Mouse (Mus musculus) brain, adult 2 months (tissue): ENCODE results near the gene Snx10.

Experiments used
- DNase-seq: peaks from one replicate; pipeline ENCODE4 v3.0.0; 2011; ENCODE audit warnings: low read depth, low spot score

Snx10 gene

GRCm38 (mm10) chr6:51585980-51586379 lies 62.3 kb downstream of the Snx10 start:
- peak; percentile 86 for DNase-seq

DNA sequence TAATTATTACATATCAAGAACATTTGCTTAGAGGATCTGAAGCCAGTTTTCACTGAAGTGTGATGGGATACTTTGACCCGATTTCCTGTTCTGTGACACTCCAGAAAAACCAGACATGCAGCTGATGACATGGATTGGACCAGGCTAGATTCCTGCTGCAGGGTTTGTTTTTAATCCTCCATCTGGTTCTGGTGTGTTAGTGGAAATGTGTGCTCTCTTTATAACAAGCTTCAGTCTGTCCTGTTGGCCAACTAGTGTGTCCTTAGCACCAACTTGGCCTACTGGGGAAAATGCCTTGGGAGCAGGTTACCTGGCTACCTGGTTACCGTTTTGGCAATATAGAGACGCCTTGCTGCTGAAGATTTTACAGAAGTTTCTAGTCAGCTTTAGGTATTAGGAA lies 63.6 kb downstream of the Snx10 start:
- no peak for DNase-seq

DNA sequence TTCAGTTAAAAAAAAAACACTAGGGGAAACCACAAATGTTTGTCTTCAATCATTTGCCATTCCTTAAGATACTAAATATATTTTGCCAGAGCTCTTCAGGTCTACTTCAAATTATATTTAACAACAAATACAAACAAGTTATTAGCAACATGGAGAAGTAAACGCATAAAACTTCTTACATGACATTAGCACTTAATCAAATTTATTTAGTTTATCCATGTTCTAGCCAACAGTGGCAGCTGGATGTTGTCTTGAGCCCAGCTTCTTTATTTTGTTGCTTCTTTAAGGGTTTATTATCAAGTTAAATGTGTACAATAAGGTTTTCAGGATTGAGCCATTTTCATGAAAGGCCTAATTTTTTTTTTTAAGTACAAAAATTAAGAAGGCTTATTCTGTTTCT lies 67.6 kb downstream of the Snx10 start:
- no peak for DNase-seq

DNA sequence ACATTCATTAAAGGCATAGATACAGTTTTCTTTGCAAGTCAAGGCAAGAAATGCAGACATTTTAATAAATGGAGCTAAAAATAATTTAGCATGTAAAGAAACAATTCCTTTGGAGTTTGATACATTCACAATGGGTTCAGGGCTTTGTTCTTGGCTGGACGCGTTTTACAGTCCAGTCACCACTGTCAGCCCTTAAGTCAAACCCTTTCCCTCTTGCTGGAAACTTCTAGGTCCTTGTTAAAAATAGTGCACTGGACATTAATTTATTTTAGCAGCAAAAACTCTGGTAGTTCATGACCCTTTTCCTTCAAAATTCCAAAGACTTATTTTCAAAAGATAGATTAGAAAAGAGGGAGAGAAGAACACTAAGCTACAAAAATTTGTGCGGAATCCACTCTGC lies 68.1 kb downstream of the Snx10 start:
- DNase-seq, result no peak

DNA sequence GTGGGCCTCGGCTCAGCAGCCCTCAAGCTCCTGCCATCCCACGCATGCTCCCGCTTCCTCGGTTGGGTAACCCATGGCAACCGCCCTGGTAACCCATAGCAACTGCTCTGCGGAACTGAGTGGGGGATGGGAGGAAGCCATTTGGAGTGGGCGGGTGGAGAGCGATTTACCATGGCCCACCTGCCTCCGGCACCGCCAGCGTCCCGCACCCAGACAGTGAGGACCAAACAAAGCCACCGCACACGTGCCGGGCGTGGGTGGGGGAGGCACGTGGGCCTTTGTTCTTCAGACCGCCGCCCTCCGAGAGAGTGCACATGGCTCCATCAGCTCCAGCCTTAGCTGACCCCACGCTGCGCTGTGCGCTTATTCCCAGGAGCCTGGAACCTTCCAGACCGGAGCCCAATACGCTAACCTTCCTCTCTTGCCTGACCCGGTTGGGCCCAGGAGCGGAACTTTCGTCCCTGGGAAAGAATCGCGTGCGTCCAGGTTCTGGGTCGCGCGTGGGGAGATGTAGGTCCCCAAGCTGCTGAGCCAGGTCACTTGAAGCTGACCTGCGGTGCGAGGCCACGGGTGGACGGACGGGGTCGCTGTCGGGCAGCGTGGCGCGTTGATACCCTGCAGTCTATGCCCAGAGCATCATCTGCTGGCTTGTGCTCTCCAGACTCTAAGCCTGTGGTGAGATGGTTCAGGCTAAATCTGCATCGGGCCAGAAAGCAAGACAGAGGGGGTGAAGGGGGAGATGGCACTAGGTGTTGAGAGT lies 68.8 kb downstream of the Snx10 start:
- DNase-seq, result peak; percentile 98

- peak; percentile 55 for DNase-seq
These were observed 69.8 kb downstream of the Snx10 start for GRCm38 (mm10) chr6:51593446-51594035.

DNA sequence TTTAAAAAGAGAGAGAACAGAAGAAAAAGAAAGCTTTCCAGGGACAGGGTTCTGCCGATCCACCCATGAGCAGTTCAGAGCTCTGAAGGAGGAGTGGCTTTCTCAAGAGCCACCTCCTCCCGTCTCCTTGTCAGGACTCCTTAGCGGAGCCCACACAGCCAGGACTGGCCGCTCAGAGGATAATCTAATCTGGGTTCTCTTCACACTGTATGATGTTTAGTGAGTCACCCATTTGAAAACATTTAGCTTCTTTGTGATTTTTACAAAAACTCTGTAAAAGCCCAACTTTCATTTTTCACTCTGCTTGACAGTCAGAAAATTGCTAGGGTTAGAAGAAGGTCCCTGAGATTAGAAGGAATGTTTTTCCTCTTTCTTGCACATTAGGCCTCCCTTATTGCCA lies 70.8 kb downstream of the Snx10 start:
- DNase-seq, result peak; percentile 74

- no peak for DNase-seq
These were observed 74.4 kb downstream of the Snx10 start for GRCm38 (mm10) chr6:51598058-51598457.

GRCm38 (mm10) chr6:51600412-51600811 lies 76.7 kb downstream of the Snx10 start:
- DNase-seq, result no peak

GRCm38 (mm10) chr6:51602341-51602740 lies 78.6 kb downstream of the Snx10 start:
- DNase-seq, result no peak

- no peak for DNase-seq
These were observed 80.0 kb downstream of the Snx10 start for GRCm38 (mm10) chr6:51603691-51604090.

GRCm38 (mm10) chr6:51606245-51606644 lies 82.5 kb downstream of the Snx10 start:
- DNase-seq, result no peak

DNA sequence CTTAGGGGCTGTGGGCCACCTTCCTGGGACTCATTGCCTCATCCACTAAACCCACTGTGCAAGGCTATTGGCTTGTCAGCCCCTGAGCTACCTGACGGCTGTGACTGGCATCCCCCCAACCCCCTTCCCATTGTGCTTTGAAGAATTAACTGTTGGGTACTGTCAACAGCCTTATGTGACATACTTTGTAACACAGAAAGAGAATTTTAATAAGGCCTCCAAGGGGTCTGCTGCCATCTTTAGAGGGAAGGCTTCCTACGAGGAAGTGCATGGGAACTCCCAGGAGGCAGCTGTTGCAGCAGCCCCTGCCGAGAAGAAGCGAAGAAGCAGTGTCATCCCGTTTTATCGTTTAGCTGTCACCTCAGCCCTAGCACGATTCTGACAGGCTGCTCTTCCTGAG lies 83.1 kb downstream of the Snx10 start:
- no peak for DNase-seq

GRCm38 (mm10) chr6:51611621-51612020 lies 87.9 kb downstream of the Snx10 start:
- no peak for DNase-seq

GRCm38 (mm10) chr6:51612371-51613051 lies 88.8 kb downstream of the Snx10 start:
- DNase-seq, result peak; percentile 86

DNA sequence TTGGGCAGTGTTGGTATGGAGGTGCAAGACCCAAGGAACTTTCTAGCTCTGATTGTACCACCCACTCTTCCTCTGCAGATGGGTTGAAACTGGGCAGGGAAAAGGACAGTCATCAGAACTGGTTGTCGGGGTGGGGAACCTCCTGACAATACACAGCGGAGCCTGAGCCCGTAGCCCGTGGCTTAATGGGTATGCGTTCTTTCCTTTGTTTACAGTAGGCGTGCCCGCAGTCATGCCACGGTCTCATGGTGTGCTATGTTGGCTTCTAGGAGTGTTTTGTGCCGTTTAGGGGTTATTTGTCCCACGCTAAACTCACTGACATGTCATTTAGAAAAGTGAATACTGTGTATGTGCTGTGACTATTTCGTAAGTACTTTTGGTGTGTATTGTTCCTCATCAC lies 90.0 kb downstream of the Snx10 start:
- DNase-seq, result no peak

- no peak for DNase-seq
These were observed 103.1 kb downstream of the Snx10 start for GRCm38 (mm10) chr6:51626843-51627242.

- DNase-seq, result no peak
These were observed 106.0 kb downstream of the Snx10 start for GRCm38 (mm10) chr6:51629671-51630070.

- no peak for DNase-seq
These were observed 106.5 kb downstream of the Snx10 start for GRCm38 (mm10) chr6:51630184-51630583.

GRCm38 (mm10) chr6:51632928-51633662 lies 109.4 kb downstream of the Snx10 start:
- DNase-seq, result no peak

- no peak for DNase-seq
These were observed 110.1 kb downstream of the Snx10 start for GRCm38 (mm10) chr6:51633663-51634362.
